Mouse (Mus musculus) cerebellum, adult 11 months (tissue): ENCODE data around the gene Dock1.

Experiments
- DNase-seq: peaks from one replicate; pipeline ENCODE4 v3.0.0; 2022

Dock1 gene

GRCm38 (mm10) chr7:135068887-135069286, 398.4 kb downstream of the Dock1 start:
- no peak for DNase-seq

DNA sequence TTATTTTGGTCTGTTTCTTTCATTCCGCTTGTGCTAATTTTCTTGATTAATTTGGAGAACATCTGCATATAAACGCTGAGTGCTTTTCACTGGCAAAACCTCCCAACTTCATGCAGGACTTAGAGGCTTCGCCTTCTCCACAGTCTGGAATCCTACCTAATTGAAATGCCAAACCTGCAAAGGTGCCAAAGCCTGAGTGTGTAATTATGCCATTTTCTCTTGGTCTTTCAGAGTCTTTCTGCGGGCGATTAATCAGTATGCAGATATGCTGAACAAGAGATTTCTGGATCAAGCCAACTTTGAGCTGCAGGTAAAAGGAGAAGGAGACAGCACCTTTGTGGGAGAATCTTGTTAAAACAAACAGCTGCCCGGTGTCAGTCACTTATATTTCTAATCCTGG, 406.4 kb downstream of the Dock1 start:
- DNase-seq = no peak

DNA sequence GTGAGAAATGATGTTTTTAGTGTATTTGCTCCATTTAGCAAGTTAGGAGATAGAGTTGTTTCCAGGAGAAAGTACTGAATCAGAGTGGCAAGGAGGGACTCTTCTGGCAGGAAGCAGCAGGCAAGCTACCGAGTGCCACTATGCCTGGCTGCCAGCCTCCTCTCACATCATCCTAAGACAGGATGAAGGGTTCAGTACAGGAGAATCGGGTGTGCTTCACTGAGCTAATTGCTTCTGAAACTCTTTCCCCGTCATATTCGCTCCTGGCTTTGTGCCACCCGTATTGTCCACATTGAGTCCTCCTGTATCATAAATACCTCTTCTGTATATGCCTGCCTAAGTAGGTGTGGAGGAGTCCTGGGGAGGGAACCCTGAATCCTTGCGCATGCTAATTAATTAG, 406.9 kb downstream of the Dock1 start:
- DNase-seq = no peak

GRCm38 (mm10) chr7:135077806-135078205, 407.4 kb downstream of the Dock1 start:
- no peak for DNase-seq

- peak; percentile 67 for DNase-seq
Observed at GRCm38 (mm10) chr7:135083421-135083820, 413.0 kb downstream of the Dock1 start.

GRCm38 (mm10) chr7:135084069-135084468, 413.6 kb downstream of the Dock1 start:
- DNase-seq = no peak

DNA sequence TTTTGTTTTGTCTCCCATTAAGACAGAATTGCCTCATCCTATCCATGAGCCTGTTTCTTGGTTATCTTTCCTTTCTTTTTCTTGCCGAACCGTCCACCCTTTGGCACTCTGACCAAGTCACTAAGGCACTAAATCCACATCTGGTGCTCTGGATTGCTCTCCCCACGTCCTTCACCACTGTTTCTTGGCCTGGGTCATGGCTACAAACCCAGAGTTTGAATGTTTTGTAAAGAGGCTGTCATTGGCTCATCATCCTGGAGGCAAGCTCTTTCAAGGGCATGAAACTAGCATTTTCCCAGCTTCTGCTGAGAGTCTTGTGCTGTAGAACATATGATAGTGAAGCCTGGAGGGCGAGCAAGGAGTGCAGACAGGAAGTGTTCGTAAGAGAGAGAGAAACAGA, 416.1 kb downstream of the Dock1 start:
- DNase-seq = no peak

DNA sequence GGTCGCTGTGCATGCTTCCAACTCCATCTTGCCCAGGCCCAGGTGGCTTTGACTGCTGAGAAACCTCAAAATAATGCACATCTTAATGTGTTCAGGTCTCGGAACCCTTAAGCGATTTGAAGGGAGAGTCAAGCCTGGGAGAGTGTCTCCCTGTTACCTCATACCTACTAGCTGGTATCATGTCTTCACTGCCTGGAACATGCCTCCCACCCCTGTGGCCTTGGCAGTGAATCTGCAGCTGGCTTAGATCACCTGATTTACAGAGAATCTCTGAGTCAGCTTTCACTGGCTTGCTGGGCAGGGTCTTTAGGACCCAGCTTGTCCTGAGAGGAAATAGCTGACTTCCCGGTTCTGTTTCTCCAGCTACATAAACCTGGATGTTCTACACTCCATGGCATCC, 419.2 kb downstream of the Dock1 start:
- DNase-seq = no peak

DNA sequence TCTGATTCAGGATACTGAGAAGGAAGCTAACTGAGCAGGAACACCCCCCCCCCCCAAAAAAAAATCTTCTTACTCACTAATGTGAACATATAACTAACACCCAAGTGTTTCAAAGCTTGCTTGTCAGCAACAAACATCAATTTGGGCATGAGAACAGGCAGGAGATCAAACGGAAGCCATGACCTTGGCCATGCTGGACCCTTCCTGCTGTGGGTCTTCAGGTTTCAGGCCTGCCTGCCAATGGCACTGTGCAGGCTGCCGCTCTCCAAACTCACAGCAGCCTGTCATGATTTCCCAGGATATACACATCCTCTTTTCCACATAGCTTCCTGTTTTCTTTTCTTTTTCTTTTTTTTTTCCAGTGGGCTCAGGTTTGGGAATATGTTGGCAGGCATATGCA, 423.4 kb downstream of the Dock1 start:
- DNase-seq = no peak

DNA sequence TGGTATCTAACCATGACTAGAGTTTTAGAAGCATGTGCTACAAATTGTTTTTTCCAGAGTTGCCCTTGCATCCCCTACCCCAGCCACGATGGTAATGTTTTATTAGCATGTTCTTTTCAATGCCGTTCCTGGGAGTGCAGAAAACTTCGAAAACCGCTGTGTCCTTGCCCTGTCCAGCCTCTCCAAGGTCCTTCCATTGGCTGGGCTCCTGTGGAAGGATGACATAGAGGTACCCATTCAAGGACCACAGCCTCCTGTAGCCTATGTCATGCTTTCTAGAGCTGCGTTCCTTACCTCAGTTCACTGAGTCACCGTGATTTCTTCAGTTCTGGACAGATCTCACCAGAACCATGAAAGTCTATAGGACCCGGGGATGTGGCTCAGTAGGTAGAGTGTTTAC, 431.5 kb downstream of the Dock1 start:
- no peak for DNase-seq

GRCm38 (mm10) chr7:135106536-135106935, 436.1 kb downstream of the Dock1 start:
- no peak for DNase-seq

DNA sequence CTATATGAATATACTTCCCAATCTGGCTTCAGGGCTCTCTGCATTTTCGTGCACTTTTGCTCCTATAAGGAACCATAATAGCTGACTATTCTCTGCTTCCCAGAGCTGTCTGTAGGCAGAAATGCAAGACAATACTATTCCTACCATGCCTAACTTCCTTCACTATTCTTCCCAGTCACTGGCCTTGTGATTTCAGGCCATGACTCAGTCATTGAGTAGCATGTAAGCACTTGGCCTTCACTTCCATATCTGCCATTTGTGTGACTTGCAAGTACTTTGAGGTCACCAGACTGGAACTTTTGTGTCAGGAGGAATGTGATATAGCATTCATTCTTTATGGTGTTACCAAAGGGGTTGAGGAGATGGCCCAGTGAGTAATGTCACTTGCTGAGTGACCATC, 439.9 kb downstream of the Dock1 start:
- no peak for DNase-seq

GRCm38 (mm10) chr7:135125296-135126065, 455.0 kb downstream of the Dock1 start:
- DNase-seq = no peak

DNA sequence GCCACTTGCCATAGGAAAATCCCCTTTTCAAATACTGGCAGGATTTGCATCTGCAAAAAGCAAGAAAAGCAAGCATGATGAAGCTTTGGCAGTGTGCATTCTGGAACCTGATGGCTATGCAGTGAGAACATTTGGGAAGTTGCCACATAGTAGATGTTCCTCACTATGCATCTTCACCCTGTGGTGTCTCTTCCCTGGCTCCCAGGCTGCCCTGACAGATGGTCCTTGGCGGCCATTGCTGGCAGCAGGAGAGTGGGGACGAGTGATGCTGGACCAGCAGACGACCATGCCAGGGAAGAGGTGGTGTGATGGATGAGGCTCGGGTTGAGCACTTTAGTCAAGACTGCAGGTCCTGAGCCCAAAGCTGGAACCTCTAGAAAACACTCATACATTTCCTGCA, 462.0 kb downstream of the Dock1 start:
- peak; percentile 46 for DNase-seq

- no peak for DNase-seq
Observed at GRCm38 (mm10) chr7:135134619-135135018, 464.2 kb downstream of the Dock1 start.

- DNase-seq = no peak
Observed at GRCm38 (mm10) chr7:135139153-135139612, 468.7 kb downstream of the Dock1 start.

DNA sequence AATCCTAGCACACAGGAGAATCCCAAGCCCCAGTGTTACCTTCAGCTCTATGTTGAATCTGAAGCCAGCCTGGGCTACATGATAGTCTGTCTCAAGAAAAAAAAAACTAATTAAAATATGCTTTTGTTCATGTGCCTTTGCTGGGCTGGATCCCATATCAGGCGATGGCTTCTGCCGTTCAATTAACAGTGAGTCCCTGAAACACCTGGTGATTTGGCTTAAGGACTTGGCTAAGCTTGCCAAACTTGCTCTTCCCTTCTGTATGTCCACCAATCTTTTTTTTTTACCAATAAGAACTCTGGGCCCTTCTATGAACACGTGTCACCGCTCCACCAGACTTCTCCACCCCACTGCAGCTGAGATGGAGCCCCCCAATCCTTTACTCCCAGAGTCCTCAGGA, 474.3 kb downstream of the Dock1 start:
- DNase-seq = no peak

- no peak for DNase-seq
Observed at GRCm38 (mm10) chr7:135150926-135151325, 480.5 kb downstream of the Dock1 start.

DNA sequence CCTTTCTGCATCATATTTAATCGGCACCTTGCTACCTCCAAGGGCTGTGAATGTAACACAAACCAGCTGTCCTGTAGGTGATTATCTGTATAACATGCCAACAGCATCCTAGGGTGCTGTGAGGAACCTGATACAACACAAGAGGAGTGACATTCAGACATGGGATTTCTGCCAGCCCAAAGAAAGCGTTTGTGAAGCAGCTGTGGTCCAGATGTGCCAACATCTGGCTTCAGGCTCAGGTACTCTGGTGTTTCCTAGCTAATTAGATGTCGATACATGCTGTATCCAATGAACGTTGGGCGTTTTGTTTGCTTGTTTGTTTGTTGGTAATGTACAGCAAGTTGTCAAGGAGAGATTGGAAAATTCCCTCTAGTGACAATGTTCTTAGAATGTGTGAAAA, 487.1 kb downstream of the Dock1 start:
- no peak for DNase-seq

GRCm38 (mm10) chr7:135158381-135158780, 487.9 kb downstream of the Dock1 start:
- no peak for DNase-seq

DNA sequence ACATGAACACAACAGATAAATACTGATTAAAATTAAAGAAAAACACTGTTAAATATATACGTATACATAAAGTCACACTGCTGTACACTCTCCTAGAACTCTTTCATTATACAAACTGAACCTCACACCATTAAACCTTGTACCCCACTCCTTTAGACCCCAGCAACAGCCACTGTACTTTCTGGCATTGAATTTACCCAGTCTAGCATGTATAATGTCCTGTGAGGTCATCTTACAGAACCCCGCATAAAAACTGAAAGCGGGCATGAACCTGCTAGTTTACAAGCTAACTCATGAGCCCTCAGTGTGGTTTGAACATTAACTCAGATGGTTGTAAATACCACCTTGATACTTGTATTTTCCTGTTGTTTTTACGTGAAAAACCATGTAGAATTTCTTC, 489.2 kb downstream of the Dock1 start:
- no peak for DNase-seq

GRCm38 (mm10) chr7:135165155-135165554, 494.7 kb downstream of the Dock1 start:
- peak; percentile 12 for DNase-seq

DNA sequence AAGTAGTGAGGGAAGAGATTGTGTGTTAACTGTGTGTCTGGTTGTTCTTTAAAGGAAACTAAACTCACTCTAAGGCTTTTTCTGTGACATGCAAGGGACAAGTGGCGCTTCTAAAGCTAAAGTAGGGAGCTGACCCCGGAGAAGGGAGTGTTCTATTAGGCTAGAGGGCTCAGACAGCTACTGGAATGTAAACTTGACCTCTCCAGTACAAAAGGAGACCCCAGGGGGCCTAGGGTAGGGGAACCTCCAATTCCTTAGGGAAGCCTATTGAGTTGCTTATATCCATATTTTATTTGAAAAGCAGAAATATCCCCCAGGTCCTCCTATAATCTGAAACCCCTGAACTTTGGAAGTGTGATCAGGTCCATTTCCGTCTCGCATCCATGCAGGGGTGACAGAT, 499.5 kb downstream of the Dock1 start:
- no peak for DNase-seq

DNA sequence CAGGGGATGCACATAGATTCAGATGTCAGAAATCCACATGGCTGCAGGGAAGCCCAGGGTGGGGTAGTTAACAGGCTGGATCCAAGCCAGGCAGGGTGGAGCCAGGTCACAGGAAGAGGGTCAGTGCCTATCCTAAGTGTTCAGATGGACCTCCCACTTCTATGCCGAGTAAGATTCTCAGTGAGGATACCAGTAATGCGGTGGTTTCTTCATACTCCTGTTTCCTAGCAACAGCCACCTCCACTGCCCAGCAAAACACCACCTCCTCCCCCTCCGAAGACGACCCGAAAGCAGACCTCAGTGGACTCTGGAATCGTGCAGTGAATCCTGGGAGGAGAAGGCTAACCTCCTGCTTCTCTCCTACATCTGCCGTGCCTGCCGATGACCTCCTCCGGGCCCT, 501.8 kb downstream of the Dock1 start:
- no peak for DNase-seq

DNA sequence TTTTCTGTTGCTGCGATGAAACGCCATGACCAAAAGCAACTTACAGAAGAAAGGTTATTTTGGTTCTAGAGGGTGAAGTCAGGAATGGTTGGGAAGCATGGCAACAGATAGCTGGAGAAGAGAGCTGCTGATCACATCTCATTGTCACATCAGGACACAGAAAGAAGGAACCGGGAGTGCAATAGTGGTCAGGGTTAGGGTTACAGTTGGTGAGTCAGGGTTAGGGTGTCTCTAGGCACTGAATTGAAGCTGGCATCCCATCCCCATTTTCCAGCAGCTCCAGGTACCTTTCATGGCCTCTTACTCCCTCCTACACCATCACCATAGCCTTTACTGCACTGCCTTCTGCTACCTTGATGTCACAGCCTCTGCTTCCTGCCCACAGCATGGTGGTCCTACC, 523.7 kb downstream of the Dock1 start:
- DNase-seq = no peak
